In genomic region chr10:19352878-19353301, GRCm38 (mm10) we compare ENCODE assay signal across 12 mouse cellular contexts. TPM values are rescaled to one million over a fixed set of nuclear protein-coding genes. Genes with fewer than 3 reads are reported as not detected.
DNase-seq lines count a peak whose midpoint lies in the region; ATAC-seq and TF ChIP-seq lines count a peak whose summit lies in the region.
"Had no signal": no experiment of that assay in that cellular context is flagged by ENCODE, and none has a peak within 500 bp of the region (broad histone marks: within the 10 kb centered on the region; RNA-seq: fewer than 3 reads in every experiment).

No protein-coding gene starts in this region.

- no peak for DNase-seq in heart, postnatal 36 days
- DNase-seq in hindbrain, embryonic 11.5 days (ENCODE audit: low spot score), result peak; percentile 64
- DNase-seq in yolk sac, embryonic 10.5 days (ENCODE audit: low spot score), result no peak
- no peak for DNase-seq in cerebellum, postnatal 36 days
- DNase-seq in right cerebral cortex, adult 18-20 months, result no peak

- no peak overlapping the region for H3K27ac ChIP-seq in heart, embryonic 12.5 days (ENCODE audit: poor library complexity, severe bottlenecking)
- H3K27ac ChIP-seq in ES-Bruce4 (ENCODE audit: insufficient read depth, low read length), result no peak overlapping the region
- no peak overlapping the region for H3K27ac ChIP-seq in hindbrain, embryonic 11.5 days (ENCODE audit: low read depth, low read length)
- H3K27ac ChIP-seq in midbrain, embryonic 16.5 days (ENCODE audit: low read length), result no peak overlapping the region
- H3K27ac ChIP-seq: embryonic facial prominence, embryonic 13.5 days had no signal

- intact Hi-C loops in heart, postnatal 36 days (cut with DNase I), result no loop called here

- H3K27me3 ChIP-seq in heart, embryonic 12.5 days (replicated peaks), result peaks cover 74% of the 10 kb centered on the region
- H3K27me3 ChIP-seq in ES-Bruce4 (ENCODE audit: control insufficient read depth, insufficient read depth, low read length, poor library complexity, severe bottlenecking), result peaks cover 8% of the 10 kb centered on the region
- peaks cover 62% of the 10 kb centered on the region for H3K27me3 ChIP-seq in hindbrain, embryonic 11.5 days (ENCODE audit: control insufficient read depth, insufficient read depth, low read length)
- peaks cover 61% of the 10 kb centered on the region for H3K27me3 ChIP-seq in midbrain, embryonic 16.5 days (ENCODE audit: control insufficient read depth, insufficient read depth, low read depth, low read length)

- peak overlapping the region; percentile 27; the same call in 1 of the 2 replicates for H3K4me3 ChIP-seq in heart, embryonic 12.5 days
- H3K4me3 ChIP-seq in ES-Bruce4 (ENCODE audit: low read depth, low read length), result peak overlapping the region; percentile 19; the same call in 1 of the 2 replicates
- peak overlapping the region; percentile 21 for H3K4me3 ChIP-seq in hindbrain, embryonic 11.5 days (ENCODE audit: low read depth, low read length)
- no peak overlapping the region for H3K4me3 ChIP-seq in midbrain, embryonic 16.5 days (ENCODE audit: low read depth, low read length)
- H3K4me3 ChIP-seq: embryonic facial prominence, embryonic 13.5 days had no signal

- WGBS in heart, embryonic 12.5 days, result under 1% methylated on average over 16 of the region's 16 CpGs
- under 1% methylated on average over 16 of the region's 16 CpGs for WGBS in hindbrain, embryonic 11.5 days
- under 1% methylated on average over 16 of the region's 16 CpGs for WGBS in midbrain, embryonic 16.5 days

- no peak for ATAC-seq in heart, embryonic 12.5 days (ENCODE audit: insufficient number of reproducible peaks, low FRiP score)
- ATAC-seq in hindbrain, embryonic 11.5 days (ENCODE audit: low FRiP score), result no peak; the same call in none of the 2 replicates
- ATAC-seq in midbrain, embryonic 16.5 days, result peak; percentile 34; the same call in 1 of the 2 replicates

- H3K4me1 ChIP-seq in heart, embryonic 12.5 days (replicated peaks), result peaks cover 24% of the 10 kb centered on the region
- no peaks in the 10 kb centered on the region for H3K4me1 ChIP-seq in ES-Bruce4 (ENCODE audit: control insufficient read depth, insufficient read depth, low read length)
- H3K4me1 ChIP-seq in hindbrain, embryonic 11.5 days (replicated peaks; ENCODE audit: control insufficient read depth, insufficient read depth, low read length), result no peaks in the 10 kb centered on the region; the same call in 1 of the 2 replicates
- peaks cover 9% of the 10 kb centered on the region; the same call in 1 of the 2 replicates for H3K4me1 ChIP-seq in midbrain, embryonic 16.5 days (ENCODE audit: control insufficient read depth, insufficient read depth, low read length)

- no peak overlapping the region for H3K9ac ChIP-seq in heart, embryonic 12.5 days
- no peak overlapping the region for H3K9ac ChIP-seq in ES-Bruce4 (ENCODE audit: low read depth, poor library complexity, severe bottlenecking)
- H3K9ac ChIP-seq in hindbrain, embryonic 11.5 days (ENCODE audit: low read depth, low read length), result no peak overlapping the region
- H3K9ac ChIP-seq in midbrain, embryonic 16.5 days (ENCODE audit: low read depth, low read length), result no peak overlapping the region
- H3K9ac ChIP-seq: embryonic facial prominence, embryonic 13.5 days had no signal

- TF ChIP-seq CTCF in ES-Bruce4 (IDR thresholded peaks at IDR 0.05; ENCODE audit: low read depth, low read length), result peak; percentile 4

- TF ChIP-seq EP300 in ES-Bruce4 (IDR thresholded peaks at IDR 0.05; ENCODE audit: insufficient read depth, low read depth, low read length), result no peak

- no peak for TF ChIP-seq POLR2A in ES-Bruce4 (IDR thresholded peaks at IDR 0.05; ENCODE audit: insufficient read depth, low read length)

- H3K36me3 ChIP-seq in heart, embryonic 12.5 days, result no peaks in the 10 kb centered on the region
- H3K36me3 ChIP-seq in ES-Bruce4 (ENCODE audit: control insufficient read depth, insufficient read depth, low read length, poor library complexity, severe bottlenecking), result no peaks in the 10 kb centered on the region
- no peaks in the 10 kb centered on the region for H3K36me3 ChIP-seq in hindbrain, embryonic 11.5 days (ENCODE audit: control insufficient read depth, insufficient read depth, low read length)
- no peaks in the 10 kb centered on the region for H3K36me3 ChIP-seq in midbrain, embryonic 16.5 days (ENCODE audit: control insufficient read depth, insufficient read depth, low read length)
- H3K36me3 ChIP-seq: embryonic facial prominence, embryonic 13.5 days had no signal

- peak overlapping the region; percentile 60 for H3K4me2 ChIP-seq in heart, embryonic 12.5 days
- peak overlapping the region; percentile 33 for H3K4me2 ChIP-seq in hindbrain, embryonic 11.5 days (replicated peaks; ENCODE audit: low read depth, low read length)
- no peak overlapping the region for H3K4me2 ChIP-seq in midbrain, embryonic 16.5 days (ENCODE audit: low read length)
- H3K4me2 ChIP-seq: embryonic facial prominence, embryonic 13.5 days had no signal

- no peaks in the 10 kb centered on the region for H3K9me3 ChIP-seq in heart, embryonic 12.5 days (replicated peaks)
- H3K9me3 ChIP-seq in ES-Bruce4 (replicated peaks; ENCODE audit: control insufficient read depth, insufficient read depth, low read length, poor library complexity, severe bottlenecking), result no peaks in the 10 kb centered on the region
- no peaks in the 10 kb centered on the region for H3K9me3 ChIP-seq in hindbrain, embryonic 11.5 days (ENCODE audit: control insufficient read depth, low read length)
- H3K9me3 ChIP-seq in midbrain, embryonic 16.5 days (replicated peaks; ENCODE audit: control insufficient read depth, low read length, poor library complexity, severe bottlenecking), result no peaks in the 10 kb centered on the region
- H3K9me3 ChIP-seq: embryonic facial prominence, embryonic 13.5 days had no signal

RNA-seq across cellular contexts. Expression of gene Olig3, which starts 3.4 kb away (rescaled TPM):
- polyA plus RNA-seq in heart, embryonic 12.5 days (2016; fragmentation: Nextera tagmentation; extraction: Ambion mirVana), result 0.08 TPM in 1 of 2 replicates, not detected in the other
- total RNA-seq in heart, postnatal 36 days (2021), result not detected
- not detected in 2 replicates for polyA plus RNA-seq in ES-Bruce4 (2011; ENCODE audit: insufficient read depth, insufficient read length, low read depth, missing spikeins)
- 46.6 and 58.5 TPM in 2 replicates for polyA plus RNA-seq in hindbrain, embryonic 11.5 days (2014; fragmentation: Nextera tagmentation; extraction: Ambion mirVana)
- 1.3 and 3.5 TPM in 2 replicates for polyA plus RNA-seq in midbrain, embryonic 16.5 days (2015; fragmentation: Nextera tagmentation; extraction: Ambion mirVana)
- total RNA-seq: adrenal gland, postnatal 4 days; left cerebral cortex, postnatal 4 days had no signal
- polyA plus RNA-seq: heart, embryonic 16.5 days had no signal

Comparison
In these comparisons a context has a peak if more than half of its experiments do, and no peak if none do; other contexts are left out.
1. RNA of gene Olig3, which starts 3.4 kb away (polyA plus RNA-seq): 46.6 to 58.5 TPM in hindbrain, embryonic 11.5 days; 1.3 to 3.5 TPM in midbrain, embryonic 16.5 days, not detected in ES-Bruce4 and 0.08 TPM in heart, embryonic 12.5 days; every median in the first group is over 10 times any median in the second.